Mouse (Mus musculus) liver, embryonic 12.5 days (tissue): ENCODE results near the gene Pum2. TPM values are rescaled to one million over a fixed set of nuclear protein-coding genes. Genes with fewer than 3 reads are reported as not detected.
"Not testable (repeated sequence)": the region's sequence is repeated elsewhere in the genome, so short reads cannot be mapped to it uniquely, and the experiment has no call there.

ENCODE experiments used
- ATAC-seq: fragments of 200-750 bp; cut with Nextera tagmentation; 2 replicates; pipeline ENCODE4 v1.8.0; 2017; ENCODE audit warnings: moderate number of reproducible peaks, mild to moderate bottlenecking, moderate library complexity
- H3K27ac ChIP-seq: fragments of 300-500 bp; sonication (generic); 2 replicates; pipeline ENCODE4 v1.5.1; 2016; ENCODE audit warnings: mild to moderate bottlenecking
- H3K27me3 ChIP-seq: fragments of 300-500 bp; sonication (generic); replicated peaks from 2 replicates; pipeline ENCODE4 v1.6.1; 2016; ENCODE audit warnings: mild to moderate bottlenecking, moderate library complexity
- H3K36me3 ChIP-seq: fragments of 300-500 bp; sonication (generic); 2 replicates; pipeline ENCODE4 v1.6.1; 2016; ENCODE audit warnings: mild to moderate bottlenecking, moderate library complexity
- H3K4me1 ChIP-seq: fragments of 300-500 bp; sonication (generic); 2 replicates; pipeline ENCODE4 v1.6.1; 2016
- H3K4me2 ChIP-seq: fragments of 300-500 bp; sonication (generic); 2 replicates; pipeline ENCODE4 v1.6.1; 2016; ENCODE audit warnings: mild to moderate bottlenecking, moderate library complexity
- H3K4me3 ChIP-seq: fragments of 300-500 bp; sonication (generic); 2 replicates; pipeline ENCODE4 v1.5.1; 2016; ENCODE audit warnings: mild to moderate bottlenecking, moderate library complexity
- H3K9ac ChIP-seq: fragments of 300-500 bp; sonication (generic); 2 replicates; pipeline ENCODE4 v1.6.1; 2016; ENCODE audit warnings: mild to moderate bottlenecking, moderate library complexity
- H3K9me3 ChIP-seq: fragments of 300-500 bp; sonication (generic); replicated peaks from 2 replicates; pipeline ENCODE4 v1.6.1; 2016; ENCODE audit warnings: mild to moderate bottlenecking, moderate library complexity
- WGBS: fragments of 180-500 bp; shearing (Covaris S2); methylation state at CpG from one replicate; pipeline ENCODE4 v1.1.7; 2016; ENCODE audit not compliant: insufficient replicate concordance; 5-methylcytosine and 5-hydroxymethylcytosine counted together
- polyA plus RNA-seq: library from polyadenylated mRNA; unstranded; fragments of >200 nt; fragmentation: Nextera tagmentation; extraction: Ambion mirVana; gene quantifications from 2 replicates; pipeline ENCODE4 v1.2.1, GENCODE M21; 2016

The Pum2 gene
- polyA plus RNA-seq, 1 experiment from 2014 or later: 26.7 TPM

DNA sequence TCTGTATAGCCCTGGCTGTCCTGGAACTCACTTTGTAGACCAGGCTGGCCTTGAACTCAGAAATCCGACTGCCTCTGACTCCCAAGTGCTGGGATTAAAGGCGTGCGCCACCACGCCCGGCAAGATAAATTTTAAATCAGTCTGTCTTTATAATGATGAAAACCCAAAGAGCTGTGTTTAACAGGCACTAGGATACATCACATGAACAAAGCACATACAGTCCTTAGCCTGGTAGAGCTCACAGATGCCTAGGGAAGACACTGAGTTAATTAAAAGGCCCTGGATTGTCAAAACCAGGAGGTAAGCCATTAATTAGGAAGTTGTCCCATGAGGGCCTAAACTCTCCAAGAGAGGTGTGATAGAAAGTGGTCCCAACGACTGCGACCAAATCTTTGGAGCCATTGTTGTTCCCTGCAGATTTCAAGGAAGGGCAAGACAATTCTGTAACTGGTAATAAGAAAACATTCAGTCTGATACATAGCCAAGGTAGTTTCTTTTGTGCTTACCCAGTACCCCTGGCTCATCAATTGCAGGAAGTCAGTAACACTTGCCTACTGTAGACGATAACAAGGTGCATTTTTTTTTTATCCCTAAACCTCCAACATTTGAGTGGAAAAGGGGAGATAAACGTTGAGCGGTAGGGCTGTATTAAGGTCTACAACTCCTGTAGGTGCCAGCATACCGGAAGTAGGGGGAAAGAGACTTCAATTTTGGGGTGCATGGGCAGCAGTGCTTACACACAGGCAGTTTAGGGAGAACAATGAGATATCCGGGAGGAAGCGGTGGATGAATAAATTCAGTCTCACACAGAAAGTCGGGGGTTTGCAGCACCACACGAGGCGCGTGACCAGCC lies 587 bp upstream of the Pum2 start:
- Histone ChIP-seq H3K9ac (peak overlapping the region; percentile 100), H3K27ac (peak overlapping the region; percentile 94), H3K4me1 (peaks cover 34% of the 10 kb centered on the region), H3K36me3 (no peaks in the 10 kb centered on the region), H3K4me2 (peak overlapping the region; percentile 87), H3K27me3 (no peaks in the 10 kb centered on the region), H3K9me3 (no peaks in the 10 kb centered on the region), H3K4me3 (peak overlapping the region; percentile 98)
- peak; percentile 36 for ATAC-seq
- WGBS: 35% methylated on average over 17 of the region's 17 CpGs

DNA sequence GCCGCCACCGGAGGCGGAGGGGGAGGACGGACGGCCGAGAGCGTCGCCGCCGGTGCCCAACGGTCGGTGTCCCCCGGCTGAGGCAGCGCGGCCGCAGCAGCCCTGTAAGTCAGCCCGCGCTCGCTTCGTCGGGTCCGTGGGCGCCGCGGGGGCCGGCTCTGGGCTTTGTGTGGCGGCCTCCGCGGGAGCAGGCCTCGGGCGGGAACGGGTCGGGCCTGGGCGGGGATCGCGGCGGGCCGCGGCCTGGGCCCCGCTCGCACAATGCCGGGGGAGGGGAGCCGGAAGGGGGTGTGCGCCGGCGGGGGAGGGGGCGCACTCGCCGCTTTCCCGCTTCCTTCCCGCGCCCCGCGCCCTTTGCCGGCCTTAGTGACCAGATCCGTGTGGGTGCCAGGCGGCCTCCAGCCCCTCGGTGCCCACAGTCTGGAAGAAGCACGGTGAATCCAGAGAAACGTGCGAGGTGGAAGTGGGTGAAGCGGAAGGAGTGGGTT lies 487 bp downstream of the Pum2 start:
- Histone ChIP-seq H3K27me3 (no peaks in the 10 kb centered on the region), H3K36me3 (no peaks in the 10 kb centered on the region), H3K9me3 (no peaks in the 10 kb centered on the region), H3K9ac (peak overlapping the region; percentile 100), H3K27ac (peak overlapping the region; percentile 94), H3K4me3 (peak overlapping the region; percentile 98), H3K4me1 (peaks cover 35% of the 10 kb centered on the region), H3K4me2 (peak overlapping the region; percentile 87)
- 0% methylated on average over 41 of the region's 62 CpGs for WGBS
- ATAC-seq: peak; percentile 75

DNA sequence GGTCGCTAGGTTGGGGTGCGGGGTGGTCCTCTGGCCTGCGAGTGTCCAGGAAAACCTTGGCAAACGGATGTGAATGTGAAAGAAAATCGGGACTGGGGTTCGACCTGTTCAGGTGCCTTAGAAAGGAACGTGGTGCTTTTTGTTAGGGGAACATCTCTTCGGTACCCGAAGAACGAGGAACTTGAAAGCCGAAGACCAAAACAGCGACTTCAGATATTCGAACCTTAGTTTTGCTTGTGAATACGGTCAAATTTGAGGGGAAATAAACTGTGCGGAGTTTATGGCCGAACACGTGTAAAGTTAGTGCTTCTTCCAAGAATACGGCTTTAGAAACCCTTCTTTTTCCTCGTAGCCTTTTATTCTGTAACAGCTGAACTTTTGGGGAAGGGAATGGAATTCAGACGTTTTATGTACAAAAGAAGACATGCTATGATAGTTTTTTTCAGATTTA lies 982 bp downstream of the Pum2 start:
- peaks cover 35% of the 10 kb centered on the region for H3K4me1 ChIP-seq
- peak overlapping the region; percentile 94 for H3K27ac ChIP-seq
- H3K9ac ChIP-seq: peak overlapping the region; percentile 100
- peak overlapping the region; percentile 87 for H3K4me2 ChIP-seq
- H3K36me3 ChIP-seq: no peaks in the 10 kb centered on the region; the same call in 1 of the 2 replicates
- no peaks in the 10 kb centered on the region for H3K27me3 ChIP-seq
- ATAC-seq: no peak
- no peaks in the 10 kb centered on the region for H3K9me3 ChIP-seq
- peak overlapping the region; percentile 98 for H3K4me3 ChIP-seq
- WGBS: 0% methylated on average over 20 of the region's 20 CpGs

- peaks cover 2% of the 10 kb centered on the region for H3K36me3 ChIP-seq
- peak overlapping the region; percentile 87 for H3K4me2 ChIP-seq
- peak overlapping the region; percentile 94 for H3K27ac ChIP-seq
- no peaks in the 10 kb centered on the region for H3K9me3 ChIP-seq
- peak overlapping the region; percentile 100 for H3K9ac ChIP-seq
- under 1% methylated on average over 7 of the region's 7 CpGs for WGBS
- H3K4me3 ChIP-seq: peak overlapping the region; percentile 98
- H3K4me1 ChIP-seq: peaks cover 35% of the 10 kb centered on the region
- no peaks in the 10 kb centered on the region for H3K27me3 ChIP-seq
- ATAC-seq: no peak
Observed at GRCm38 (mm10) chr12:8675361-8675760, 1.4 kb downstream of the Pum2 start.

GRCm38 (mm10) chr12:8676341-8676740 lies 2.4 kb downstream of the Pum2 start:
- no peak overlapping the region for H3K27ac ChIP-seq
- H3K36me3 ChIP-seq: peaks cover 12% of the 10 kb centered on the region
- peak overlapping the region; percentile 62 for H3K9ac ChIP-seq
- ATAC-seq: no peak
- 71% methylated on average over 6 of the region's 6 CpGs for WGBS
- H3K27me3 ChIP-seq: no peaks in the 10 kb centered on the region
- H3K4me2 ChIP-seq: peak overlapping the region; percentile 87
- H3K9me3 ChIP-seq: no peaks in the 10 kb centered on the region
- H3K4me3 ChIP-seq: peak overlapping the region; percentile 98
- H3K4me1 ChIP-seq: peaks cover 38% of the 10 kb centered on the region

- no peaks in the 10 kb centered on the region for H3K9me3 ChIP-seq
- H3K4me1 ChIP-seq: peaks cover 47% of the 10 kb centered on the region
- peaks cover 17% of the 10 kb centered on the region for H3K36me3 ChIP-seq
- no peaks in the 10 kb centered on the region for H3K27me3 ChIP-seq
- H3K9ac ChIP-seq: no peak overlapping the region
- no peak overlapping the region for H3K4me3 ChIP-seq
- H3K27ac ChIP-seq: no peak overlapping the region
- H3K4me2 ChIP-seq: no peak overlapping the region; the same call in 1 of the 2 replicates
- no peak for ATAC-seq
Observed at GRCm38 (mm10) chr12:8677926-8678325, 4.0 kb downstream of the Pum2 start.

DNA sequence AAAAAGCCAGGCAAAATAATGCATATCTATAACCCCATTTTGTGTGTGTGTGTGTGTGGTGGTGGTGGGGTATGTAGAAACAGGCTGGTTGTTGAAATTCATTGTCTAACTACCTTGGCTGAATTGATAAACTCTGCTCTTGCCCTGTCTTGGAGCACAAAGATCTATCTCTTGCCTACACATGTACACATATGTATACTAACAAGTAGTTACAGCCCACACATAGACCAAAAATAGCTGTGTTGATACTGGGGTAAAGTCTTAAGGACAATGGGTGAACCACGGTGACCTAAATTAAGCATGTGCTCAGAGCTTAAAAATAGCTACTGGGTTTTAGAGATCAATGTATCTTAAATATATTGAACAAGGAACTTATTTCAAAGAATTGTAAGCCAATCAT lies 10.3 kb downstream of the Pum2 start:
- no peak overlapping the region for H3K4me3 ChIP-seq
- H3K9me3 ChIP-seq: no peaks in the 10 kb centered on the region
- WGBS: 41% methylated on average over 1 of the region's 1 CpGs
- no peak overlapping the region for H3K9ac ChIP-seq
- H3K4me2 ChIP-seq: peak overlapping the region; percentile 7; the same call in 1 of the 2 replicates
- peaks cover 30% of the 10 kb centered on the region for H3K36me3 ChIP-seq
- H3K27ac ChIP-seq: no peak overlapping the region
- no peaks in the 10 kb centered on the region for H3K27me3 ChIP-seq
- peak; percentile 76 for ATAC-seq
- H3K4me1 ChIP-seq: peaks cover 36% of the 10 kb centered on the region

GRCm38 (mm10) chr12:8685036-8685435 lies 11.1 kb downstream of the Pum2 start:
- no peak overlapping the region for H3K9ac ChIP-seq

DNA sequence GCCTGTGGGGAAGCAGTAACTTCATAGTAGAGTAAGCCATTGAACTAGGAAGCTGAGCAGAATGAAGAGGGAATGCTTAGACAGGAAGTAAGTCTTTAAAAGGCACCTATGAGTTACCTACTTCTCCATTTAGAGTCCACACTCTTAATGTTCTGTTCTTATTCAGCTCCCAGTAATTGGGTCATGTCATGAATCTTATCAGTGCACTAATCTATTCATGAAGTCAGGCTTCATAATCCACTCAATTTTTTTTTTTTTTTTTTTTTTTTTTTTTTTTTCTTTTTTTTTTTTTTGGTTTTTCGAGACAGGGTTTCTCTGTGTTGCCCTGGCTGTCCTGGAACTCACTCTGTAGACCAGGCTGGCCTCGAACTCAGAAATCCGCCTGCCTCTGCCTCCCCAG lies 15.9 kb downstream of the Pum2 start:
- H3K4me3 ChIP-seq, H3K4me2 ChIP-seq, H3K27me3 ChIP-seq, H3K9me3 ChIP-seq, H3K27ac ChIP-seq, ATAC-seq, H3K9ac ChIP-seq: not testable (repeated sequence)
- peaks cover 24% of the 10 kb centered on the region for H3K36me3 ChIP-seq
- 79% methylated on average over 3 of the region's 3 CpGs for WGBS
- H3K4me1 ChIP-seq: peaks cover 27% of the 10 kb centered on the region

More at GRCm38 (mm10) chr12:8685036-8685435, 11.1 kb downstream of the Pum2 start:
- H3K4me1 ChIP-seq: peaks cover 36% of the 10 kb centered on the region
- 77% methylated on average over 3 of the region's 3 CpGs for WGBS
- no peak overlapping the region for H3K4me3 ChIP-seq
- no peaks in the 10 kb centered on the region for H3K27me3 ChIP-seq
- H3K4me2 ChIP-seq: no peak overlapping the region
- peaks cover 30% of the 10 kb centered on the region for H3K36me3 ChIP-seq
- H3K9me3 ChIP-seq: no peaks in the 10 kb centered on the region
- ATAC-seq: no peak
- H3K27ac ChIP-seq: no peak overlapping the region

GRCm38 (mm10) chr12:8698895-8699294 lies 25.0 kb downstream of the Pum2 start:
- WGBS: 67% methylated on average over 2 of the region's 2 CpGs
- 0 out of 2 replicates have a peak, but pooled peaks have one; percentile 42 for ATAC-seq

DNA sequence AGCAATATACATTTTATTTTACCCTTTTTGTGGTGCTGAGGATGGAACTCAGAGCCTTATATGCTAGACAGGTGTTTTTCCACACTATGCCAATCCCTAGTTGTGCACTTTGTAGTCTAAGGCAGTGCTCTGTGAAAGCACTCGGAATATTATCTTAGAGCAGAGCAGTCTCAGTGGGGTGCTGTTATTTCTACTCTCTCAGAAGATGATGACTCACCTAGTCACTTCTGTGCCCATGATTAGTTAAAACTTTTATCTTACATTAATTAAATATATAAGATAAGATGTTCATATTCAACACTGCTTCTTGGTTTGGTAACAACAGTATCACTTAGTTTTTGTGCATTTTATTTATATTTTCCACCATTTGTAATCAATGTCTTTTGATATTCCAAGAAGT lies 30.1 kb downstream of the Pum2 start:
- Histone ChIP-seq H3K27me3 (no peaks in the 10 kb centered on the region), H3K36me3 (peaks cover 59% of the 10 kb centered on the region), H3K4me2 (no peak overlapping the region), H3K4me1 (0 out of 2 replicates have a peak, but pooled peaks cover 2% of the 10 kb centered on the region), H3K27ac (no peak overlapping the region), H3K9me3 (no peaks in the 10 kb centered on the region), H3K4me3 (no peak overlapping the region), H3K9ac (no peak overlapping the region)
- 68% methylated on average over 1 of the region's 1 CpGs for WGBS
- ATAC-seq: no peak

More at GRCm38 (mm10) chr12:8698895-8699294, 25.0 kb downstream of the Pum2 start:
- H3K9me3 ChIP-seq: no peaks in the 10 kb centered on the region
- H3K9ac ChIP-seq: no peak overlapping the region
- H3K27ac ChIP-seq: no peak overlapping the region
- H3K4me3 ChIP-seq: no peak overlapping the region
- peaks cover 44% of the 10 kb centered on the region for H3K36me3 ChIP-seq
- peaks cover 4% of the 10 kb centered on the region for H3K4me1 ChIP-seq
- no peaks in the 10 kb centered on the region for H3K27me3 ChIP-seq
- no peak overlapping the region for H3K4me2 ChIP-seq

DNA sequence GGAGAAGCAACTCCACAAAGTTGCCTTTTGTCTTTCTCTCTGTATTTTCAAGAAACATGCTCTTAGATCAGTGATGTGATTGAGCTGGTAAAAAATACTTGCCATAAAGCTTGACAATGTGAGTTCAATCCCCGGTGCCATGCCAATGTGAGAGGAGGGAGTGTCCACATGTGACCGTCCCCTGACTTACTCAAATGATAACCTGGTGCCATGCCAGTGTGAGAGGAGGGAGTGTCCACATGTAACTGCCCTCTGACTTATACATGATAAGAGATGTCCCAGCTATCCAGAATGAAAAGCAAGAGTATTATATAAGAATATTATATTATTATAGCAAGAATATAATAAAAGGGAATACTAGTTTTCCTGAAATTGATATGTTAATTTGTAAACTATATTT lies 34.9 kb downstream of the Pum2 start:
- H3K9me3 ChIP-seq: no peaks in the 10 kb centered on the region
- H3K4me1 ChIP-seq: 0 out of 2 replicates have a peak, but pooled peaks cover 1% of the 10 kb centered on the region
- H3K36me3 ChIP-seq: peaks cover 58% of the 10 kb centered on the region
- ATAC-seq: no peak
- H3K4me2 ChIP-seq: no peak overlapping the region
- H3K27ac ChIP-seq: no peak overlapping the region
- no peak overlapping the region for H3K4me3 ChIP-seq
- 66% methylated on average over 2 of the region's 2 CpGs for WGBS
- H3K27me3 ChIP-seq: no peaks in the 10 kb centered on the region
- no peak overlapping the region for H3K9ac ChIP-seq
